Mouse (Mus musculus) megakaryocyte, embryonic 14.5 days (primary cell): ENCODE data around the gene Pmpca.

ENCODE experiments used
- FLI1 ChIP-seq: IDR thresholded peaks from 2 replicates; pipeline ENCODE4 v1.6.1; 2012; ENCODE audit warnings: low read length, inconsistent platforms, mixed read lengths
- GATA1 ChIP-seq: IDR thresholded peaks from 3 replicates; pipeline ENCODE4 v1.6.1; 2012; ENCODE audit warnings: mixed read lengths, low read length, inconsistent platforms, borderline replicate concordance

GRCm38 (mm10) chr2:26388682-26389153 lies 421 bp upstream of the Pmpca start:
- TF ChIP-seq GATA1 = no peak
- TF ChIP-seq FLI1 = no peak
